Mouse (Mus musculus) heart, embryonic 12.5 days (tissue): ENCODE measurements at regions not wholly inside any gene's neighbourhood (a gene's known extent, or its start where the extent isn't known, plus 50 kb on each side); places are given as distances from the start of the nearest gene placed in this dataset.
"Not testable (repeated sequence)": the region's sequence is repeated elsewhere in the genome, so short reads cannot be mapped to it uniquely, and the experiment has no call there.

Experiments
- ATAC-seq: fragments of 200-750 bp; cut with Nextera tagmentation; 2 replicates; pipeline ENCODE4 v1.8.0; 2017; ENCODE audit warnings: moderate TSS enrichment, moderate library complexity; ENCODE audit not compliant: insufficient number of reproducible peaks, low FRiP score
- H3K27ac ChIP-seq: fragments of 300-500 bp; sonication (generic); 2 replicates; pipeline ENCODE4 v1.5.1; 2016; ENCODE audit warnings: mild to moderate bottlenecking, moderate library complexity; ENCODE audit not compliant: poor library complexity, severe bottlenecking
- H3K27me3 ChIP-seq: fragments of 300-500 bp; sonication (generic); replicated peaks from 2 replicates; pipeline ENCODE4 v1.6.1; 2016; ENCODE audit warnings: mild to moderate bottlenecking, moderate library complexity
- H3K36me3 ChIP-seq: fragments of 300-500 bp; sonication (generic); 2 replicates; pipeline ENCODE4 v1.6.1; 2016; ENCODE audit warnings: mild to moderate bottlenecking, moderate library complexity
- H3K4me1 ChIP-seq: fragments of 300-500 bp; sonication (generic); replicated peaks from 2 replicates; pipeline ENCODE4 v1.6.1; 2016; ENCODE audit warnings: mild to moderate bottlenecking
- H3K4me2 ChIP-seq: fragments of 300-500 bp; sonication (generic); 2 replicates; pipeline ENCODE4 v1.6.1; 2016; ENCODE audit warnings: mild to moderate bottlenecking, moderate library complexity
- H3K4me3 ChIP-seq: fragments of 300-500 bp; sonication (generic); 2 replicates; pipeline ENCODE4 v1.5.1; 2016; ENCODE audit warnings: mild to moderate bottlenecking
- H3K9ac ChIP-seq: fragments of 300-500 bp; sonication (generic); 2 replicates; pipeline ENCODE4 v1.6.1; 2016; ENCODE audit warnings: mild to moderate bottlenecking, moderate library complexity
- H3K9me3 ChIP-seq: fragments of 300-500 bp; sonication (generic); replicated peaks from 2 replicates; pipeline ENCODE4 v1.6.1; 2016; ENCODE audit warnings: mild to moderate bottlenecking, moderate library complexity
- WGBS: fragments of 180-500 bp; shearing (Covaris S2); methylation state at CpG from one replicate; pipeline ENCODE4 v1.1.7; 2016; 5-methylcytosine and 5-hydroxymethylcytosine counted together

DNA sequence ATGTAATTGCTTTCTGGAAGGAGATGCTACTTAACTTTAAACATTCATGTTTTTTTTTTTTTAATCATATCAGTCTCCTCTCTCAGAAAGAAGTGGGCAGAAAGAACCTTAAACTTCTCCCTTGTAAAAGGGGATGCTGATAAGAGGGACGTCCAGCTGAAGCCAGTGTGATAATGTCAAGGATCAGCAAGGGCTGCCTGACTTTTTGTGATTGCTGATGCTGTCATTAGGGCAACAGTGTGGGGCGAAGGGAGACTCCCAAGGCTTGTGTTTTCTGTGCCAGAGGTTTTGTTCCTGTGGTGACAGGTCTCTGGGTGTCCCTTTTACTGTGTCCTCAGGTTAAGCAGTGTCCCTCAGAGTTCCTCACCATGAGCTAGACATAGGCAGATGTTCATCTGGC is 61.8 kb upstream of the Prkar2b start:
- H3K4me2 ChIP-seq: peak overlapping the region; percentile 14
- H3K27ac ChIP-seq: peak overlapping the region; percentile 38; the same call in 1 of the 2 replicates
- no peak overlapping the region for H3K9ac ChIP-seq
- no peaks in the 10 kb centered on the region for H3K9me3 ChIP-seq
- H3K4me1 ChIP-seq: peaks cover 10% of the 10 kb centered on the region
- H3K36me3 ChIP-seq: no peaks in the 10 kb centered on the region
- WGBS: 16% methylated on average over 2 of the region's 2 CpGs
- 0 out of 2 replicates have a peak, but pooled peaks cover 3% of the 10 kb centered on the region for H3K27me3 ChIP-seq
- peak overlapping the region; percentile 0; the same call in 1 of the 2 replicates for H3K4me3 ChIP-seq
- peak; percentile 88 for ATAC-seq

DNA sequence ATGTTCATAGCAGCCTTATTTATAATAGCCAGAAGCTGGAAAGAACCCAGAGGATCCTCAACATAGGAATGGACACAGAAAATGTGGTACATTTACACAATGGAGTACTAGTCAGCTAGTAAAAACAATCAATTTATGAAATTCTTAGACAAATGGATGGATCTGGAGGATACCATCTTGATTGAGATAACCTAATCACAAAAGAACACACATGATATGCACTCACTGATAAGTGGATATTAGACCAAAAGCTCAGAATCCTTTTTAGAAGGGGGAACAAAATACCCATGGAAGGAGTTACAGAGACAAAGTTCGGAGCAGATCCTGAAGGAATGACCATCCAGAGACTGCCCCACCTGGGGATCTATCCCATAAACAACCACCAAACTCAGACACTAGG is 60.9 kb upstream of the Prkar2b start:
- not testable (repeated sequence) for H3K27ac ChIP-seq, ATAC-seq, H3K4me2 ChIP-seq, H3K36me3 ChIP-seq, H3K27me3 ChIP-seq, H3K9me3 ChIP-seq, H3K4me3 ChIP-seq, H3K9ac ChIP-seq
- WGBS: 89% methylated on average over 1 of the region's 1 CpGs
- H3K4me1 ChIP-seq: peaks cover 10% of the 10 kb centered on the region

- Histone ChIP-seq H3K9ac (no peak overlapping the region), H3K4me2 (no peak overlapping the region), H3K9me3 (no peaks in the 10 kb centered on the region), H3K4me1 (peaks cover 34% of the 10 kb centered on the region), H3K27me3 (no peaks in the 10 kb centered on the region), H3K27ac (no peak overlapping the region), H3K4me3 (no peak overlapping the region), H3K36me3 (no peaks in the 10 kb centered on the region)
- 48% methylated on average over 5 of the region's 5 CpGs for WGBS
- ATAC-seq: no peak
Observed at GRCm38 (mm10) chr12:32112691-32113090, 51.6 kb upstream of the Prkar2b start.

- Histone ChIP-seq H3K4me1 (peaks cover 34% of the 10 kb centered on the region), H3K9me3 (no peaks in the 10 kb centered on the region), H3K4me3 (no peak overlapping the region), H3K27ac (peak overlapping the region; percentile 67), H3K36me3 (no peaks in the 10 kb centered on the region), H3K27me3 (no peaks in the 10 kb centered on the region), H3K9ac (no peak overlapping the region), H3K4me2 (peak overlapping the region; percentile 43)
- ATAC-seq: no peak
- 31% methylated on average over 7 of the region's 7 CpGs for WGBS
Observed at GRCm38 (mm10) chr12:32111508-32112119, 50.5 kb upstream of the Prkar2b start.

- peak; percentile 88 for ATAC-seq
- Histone ChIP-seq H3K27me3 (no peaks in the 10 kb centered on the region), H3K9ac (no peak overlapping the region), H3K36me3 (no peaks in the 10 kb centered on the region), H3K4me3 (no peak overlapping the region), H3K4me1 (peaks cover 34% of the 10 kb centered on the region), H3K27ac (peak overlapping the region; percentile 67), H3K4me2 (peak overlapping the region; percentile 43; the same call in 1 of the 2 replicates), H3K9me3 (no peaks in the 10 kb centered on the region)
- WGBS: 19% methylated on average over 5 of the region's 5 CpGs
Observed at GRCm38 (mm10) chr12:32110903-32111302, 49.8 kb upstream of the Prkar2b start.
